Mouse (Mus musculus) liver, adult (tissue): ENCODE results near the gene Ptp4a2.

Source experiments
- GATA4 ChIP-seq: IDR thresholded peaks from 2 replicates; pipeline ENCODE4 v1.6.1; 2014; ENCODE audit warnings: mild to moderate bottlenecking, low read length; ENCODE audit not compliant: insufficient replicate concordance

Ptp4a2 gene

DNA sequence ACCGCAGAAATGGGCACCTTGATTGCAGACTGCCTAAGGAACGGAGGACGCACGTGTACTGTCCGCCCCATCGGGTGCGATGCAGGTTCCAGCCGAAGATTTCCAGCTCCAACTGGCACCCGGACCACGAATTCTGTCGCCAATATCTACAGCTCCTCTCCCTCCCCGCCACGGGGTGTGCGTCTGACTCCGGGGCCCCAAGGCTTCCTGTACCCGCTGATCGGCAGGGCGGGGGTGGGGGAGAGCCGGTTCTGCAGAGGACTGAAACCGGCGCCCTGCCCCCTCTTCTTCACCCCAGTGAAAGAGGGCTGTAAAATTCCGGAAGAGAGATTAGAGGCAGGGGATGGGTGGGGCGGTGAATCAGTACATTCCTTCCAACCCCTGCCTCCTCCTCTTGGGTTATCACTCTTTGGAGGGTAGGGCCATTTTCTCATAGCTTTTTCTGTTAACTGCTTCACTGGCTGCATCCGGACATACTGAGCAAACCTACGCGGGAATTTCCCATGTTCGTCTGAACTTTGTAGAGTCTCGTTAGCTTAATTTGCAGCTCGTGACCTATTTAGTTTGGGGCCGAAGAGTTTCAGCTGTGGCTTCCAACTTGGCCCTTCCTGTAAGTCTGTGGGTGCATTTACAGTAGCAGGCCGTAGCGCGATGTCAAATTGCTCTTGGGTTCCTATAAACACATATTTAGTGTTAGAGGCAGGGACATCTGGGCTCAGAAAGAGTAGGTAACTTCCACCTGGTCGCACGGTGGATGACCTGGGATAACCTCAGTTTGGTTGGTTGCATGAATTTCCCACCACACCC lies at the start of gene Ptp4a2:
TSS of gene Ptp4a2 (plus strand) at position 422 of the 807 bp plus-strand sequence.
- peak; percentile 91; the same call in 1 of the 2 replicates for TF ChIP-seq GATA4

DNA sequence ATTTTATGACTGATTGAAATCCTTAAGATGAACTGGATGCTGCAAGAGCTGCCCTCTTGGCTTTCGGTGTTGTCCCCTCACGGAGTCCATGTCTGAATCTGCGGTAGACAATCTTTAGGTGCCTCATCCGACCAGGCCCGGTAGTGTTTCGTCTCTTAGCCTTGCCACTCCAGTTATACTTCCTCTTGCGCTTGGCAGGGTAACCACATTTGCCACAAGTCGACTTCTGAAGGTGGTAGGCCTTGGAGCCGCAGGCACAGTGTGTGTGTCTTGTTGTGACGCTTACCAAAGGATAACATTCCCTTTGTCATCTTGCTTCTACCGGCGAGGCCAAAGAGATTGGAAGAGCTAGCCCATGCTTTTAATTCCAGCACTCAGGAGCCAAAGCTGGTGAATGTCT lies 49.4 kb upstream of the Ptp4a2 start:
- no peak for TF ChIP-seq GATA4

DNA sequence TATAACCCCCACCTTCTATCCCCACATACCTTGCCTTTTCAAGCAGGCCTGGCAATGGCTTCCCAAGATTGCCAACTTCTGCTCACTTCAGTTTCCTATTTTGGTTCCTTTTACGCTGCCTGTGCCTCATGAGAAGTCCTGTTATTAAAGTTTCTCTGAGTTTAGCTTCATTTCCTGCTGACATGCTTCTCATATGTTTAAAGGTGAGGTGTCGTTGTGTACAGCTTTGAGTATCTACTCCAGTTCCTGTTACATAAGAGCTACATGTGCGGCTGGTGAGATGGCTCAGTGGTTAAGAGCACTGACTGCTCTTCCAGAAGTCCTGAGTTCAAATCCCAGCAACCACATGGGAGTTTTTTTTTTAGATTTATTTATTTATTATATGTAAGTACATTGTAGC lies 45.7 kb upstream of the Ptp4a2 start:
- TF ChIP-seq GATA4, result no peak

DNA sequence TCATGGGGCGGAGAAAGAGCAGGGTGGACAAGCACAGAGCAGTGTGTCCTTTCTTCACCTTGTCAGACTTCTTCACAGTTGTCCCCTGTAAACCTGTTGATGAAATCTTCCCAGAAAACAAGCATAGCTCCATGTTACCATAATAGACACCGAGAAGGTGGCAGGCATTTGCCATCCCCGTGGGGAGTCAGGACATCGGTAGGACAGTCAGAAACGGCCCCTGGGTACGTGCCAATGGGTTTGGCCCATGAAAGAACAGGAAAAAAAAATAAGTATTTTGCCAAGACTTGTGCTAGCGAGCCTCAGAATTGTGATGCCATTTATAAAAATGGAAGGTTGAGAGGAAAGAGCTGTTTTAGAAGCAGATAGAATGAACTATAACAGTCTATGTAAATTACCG lies 43.2 kb upstream of the Ptp4a2 start:
- no peak for TF ChIP-seq GATA4

DNA sequence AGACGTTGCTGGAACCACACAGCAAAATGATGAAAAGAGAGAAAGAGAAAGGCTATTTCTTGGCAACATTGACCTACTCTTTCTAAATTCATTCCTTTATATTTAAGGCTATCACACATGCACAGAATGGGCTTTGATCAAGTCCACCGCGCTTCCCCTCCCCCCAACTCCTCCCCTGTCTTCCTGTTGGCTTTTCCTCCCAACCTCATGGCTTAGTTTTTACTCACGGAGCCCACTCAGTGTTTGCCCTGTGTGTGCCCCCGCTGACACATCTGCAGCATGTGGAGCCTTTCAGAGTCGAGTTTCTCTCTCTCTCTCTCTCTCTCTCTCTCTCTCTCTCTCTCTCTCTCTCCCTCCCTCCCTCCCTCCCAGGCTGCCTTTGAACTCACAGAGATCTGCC lies 40.4 kb upstream of the Ptp4a2 start:
- no peak for TF ChIP-seq GATA4

DNA sequence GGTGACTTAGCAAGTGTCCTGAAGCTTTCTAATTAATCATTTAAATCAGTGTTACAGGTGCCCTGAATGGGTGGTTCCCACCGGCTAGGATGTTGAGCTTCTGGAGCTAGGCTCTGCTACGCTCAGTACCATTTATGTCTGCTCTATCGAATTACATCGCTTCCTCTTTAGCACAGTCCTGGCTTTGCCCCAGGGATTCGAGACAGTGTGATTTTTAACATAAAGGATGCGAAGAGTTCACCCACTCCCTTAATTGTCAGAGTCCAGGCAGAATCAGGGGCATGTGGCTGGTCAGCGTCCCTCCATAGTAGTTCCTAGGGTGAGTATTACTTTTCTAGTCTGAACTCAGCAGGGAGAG lies 39.7 kb upstream of the Ptp4a2 start:
- TF ChIP-seq GATA4, result no peak

DNA sequence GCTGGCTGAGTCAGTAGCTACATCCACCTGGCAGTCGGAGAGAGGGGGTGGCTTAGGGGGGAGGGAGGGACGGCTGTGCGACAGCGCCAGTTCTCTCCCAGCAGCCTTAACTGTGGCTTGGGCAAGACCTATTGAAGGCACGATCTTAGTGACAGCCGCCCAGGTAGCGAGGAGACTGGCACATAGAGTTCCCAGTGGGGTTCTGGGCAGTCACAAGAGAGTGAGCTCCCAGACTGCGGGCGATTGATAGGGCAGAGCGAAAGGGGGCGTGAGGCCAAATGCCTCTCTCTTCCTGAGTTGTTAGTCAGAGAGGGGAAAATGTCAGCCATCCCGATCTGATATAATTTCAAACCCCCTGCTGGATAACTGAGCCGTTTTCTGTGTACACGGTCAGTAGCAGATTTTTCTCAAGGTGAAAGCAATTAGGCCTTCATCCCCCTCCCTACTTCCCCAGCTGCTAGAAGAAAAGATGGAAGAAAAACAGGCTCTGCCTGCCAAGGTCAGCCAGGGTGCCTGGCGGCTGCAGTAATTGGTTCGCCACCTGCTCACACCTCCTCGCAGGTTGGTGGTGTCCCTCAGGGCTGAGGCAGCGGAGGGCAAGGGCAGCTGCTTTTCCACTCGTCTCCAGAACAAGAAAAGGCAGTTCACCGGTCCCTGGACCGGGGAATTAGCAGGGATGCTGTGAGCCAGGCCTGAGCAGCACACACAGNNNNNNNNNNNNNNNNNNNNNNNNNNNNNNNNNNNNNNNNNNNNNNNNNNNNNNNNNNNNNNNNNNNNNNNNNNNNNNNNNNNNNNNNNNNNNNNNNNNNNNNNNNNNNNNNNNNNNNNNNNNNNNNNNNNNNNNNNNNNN lies 39.1 kb upstream of the Ptp4a2 start:
- TF ChIP-seq GATA4, result no peak

DNA sequence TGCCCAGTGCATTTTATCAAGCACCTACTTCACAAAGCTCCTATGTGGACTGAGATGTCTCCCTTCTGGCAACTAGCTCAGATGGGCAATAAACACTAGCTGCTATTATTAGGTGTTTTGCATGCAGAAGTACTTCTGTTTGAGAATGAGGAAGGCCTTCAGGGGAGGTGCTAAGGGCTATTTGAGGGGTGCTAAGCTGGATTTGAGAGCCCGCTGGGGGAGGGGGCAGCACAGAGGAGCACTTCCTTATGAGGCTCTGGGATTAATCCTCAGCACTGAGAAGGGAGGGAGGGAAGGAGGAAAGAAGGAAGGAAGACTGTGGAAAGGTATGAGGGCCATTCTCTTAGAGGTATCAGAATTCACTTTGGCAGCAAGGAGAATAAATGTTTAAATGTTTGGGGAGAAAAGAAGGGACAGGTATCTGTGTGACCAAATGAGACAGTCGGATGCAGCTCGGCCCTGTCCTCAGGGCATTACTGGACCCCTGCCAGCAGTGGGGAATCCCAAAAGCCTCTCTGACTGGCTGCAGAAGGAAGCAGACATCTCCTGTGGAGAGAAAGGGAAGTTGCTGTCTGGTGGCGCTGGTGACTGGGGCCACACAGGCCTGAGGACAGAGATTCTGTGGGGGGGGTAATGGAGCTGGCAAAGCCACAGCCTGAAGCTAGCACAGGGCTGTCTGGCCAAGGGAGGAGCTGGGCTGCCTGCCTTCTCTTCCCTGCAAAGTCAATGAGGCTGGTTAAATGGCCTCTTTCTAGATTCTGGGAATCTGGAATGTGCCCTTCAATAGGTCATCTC lies 28.9 kb upstream of the Ptp4a2 start:
- TF ChIP-seq GATA4, result no peak

DNA sequence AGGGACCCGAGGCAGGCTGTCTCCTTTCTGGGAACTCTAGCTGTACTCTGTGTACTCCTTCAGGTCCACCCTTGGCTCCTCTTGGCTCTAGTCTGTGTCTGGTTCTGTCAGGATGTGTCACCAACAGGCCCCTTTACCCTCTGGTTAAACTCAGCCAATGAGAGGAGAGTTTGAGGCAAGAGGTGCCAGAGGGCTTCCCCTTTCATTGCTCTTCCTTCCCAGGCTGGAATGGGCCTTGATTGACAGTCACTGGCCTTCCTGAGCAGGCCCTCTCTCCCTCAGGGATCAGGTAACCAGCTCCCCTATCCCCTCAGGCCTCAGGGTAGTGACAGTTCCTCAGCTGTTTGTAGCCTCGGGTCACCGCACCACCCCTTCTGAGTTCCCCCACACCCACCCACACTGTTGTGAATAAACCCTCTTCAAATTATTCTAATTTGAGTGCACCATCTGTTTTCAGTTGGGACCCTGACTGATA lies 28.1 kb upstream of the Ptp4a2 start:
- TF ChIP-seq GATA4, result no peak

DNA sequence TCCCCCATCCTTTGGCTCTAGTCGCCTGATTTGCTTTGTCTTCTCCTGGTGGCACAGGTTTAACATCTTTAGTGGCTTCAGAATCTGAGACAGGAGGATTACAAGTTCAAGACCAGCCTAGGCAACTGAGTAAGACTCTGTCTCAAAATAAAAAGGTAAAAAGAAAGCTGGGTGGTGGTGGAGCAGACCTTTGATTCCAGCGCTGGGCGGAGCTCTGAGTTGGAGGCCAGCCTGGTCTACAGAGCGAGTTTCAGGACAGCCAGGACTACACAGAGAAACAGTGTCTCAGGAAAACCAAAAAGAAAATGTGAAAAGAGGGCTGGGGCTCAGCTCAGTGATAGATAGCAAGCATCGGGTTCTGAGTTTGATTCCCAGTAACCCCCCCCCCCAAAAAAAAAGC lies 27.5 kb upstream of the Ptp4a2 start:
- TF ChIP-seq GATA4, result no peak

DNA sequence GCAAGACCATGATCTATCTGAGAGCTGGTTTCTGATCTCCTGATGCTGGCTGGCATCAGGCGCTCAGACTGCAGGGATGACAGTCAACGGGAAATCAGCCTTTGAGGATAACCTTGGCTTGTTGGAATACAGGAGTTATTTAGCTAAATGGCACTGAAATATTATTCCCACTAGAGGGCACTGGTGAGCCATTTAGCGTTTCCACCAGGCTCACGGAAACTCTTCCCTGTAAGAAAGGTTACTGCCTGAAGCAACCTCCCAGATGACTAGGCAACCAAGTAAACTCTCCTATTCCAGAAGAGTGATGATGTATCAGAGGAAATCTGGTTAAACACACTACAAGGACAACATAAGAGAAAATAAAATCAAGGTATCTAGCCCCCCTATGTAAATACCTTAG lies 25.8 kb upstream of the Ptp4a2 start:
- TF ChIP-seq GATA4, result no peak

DNA sequence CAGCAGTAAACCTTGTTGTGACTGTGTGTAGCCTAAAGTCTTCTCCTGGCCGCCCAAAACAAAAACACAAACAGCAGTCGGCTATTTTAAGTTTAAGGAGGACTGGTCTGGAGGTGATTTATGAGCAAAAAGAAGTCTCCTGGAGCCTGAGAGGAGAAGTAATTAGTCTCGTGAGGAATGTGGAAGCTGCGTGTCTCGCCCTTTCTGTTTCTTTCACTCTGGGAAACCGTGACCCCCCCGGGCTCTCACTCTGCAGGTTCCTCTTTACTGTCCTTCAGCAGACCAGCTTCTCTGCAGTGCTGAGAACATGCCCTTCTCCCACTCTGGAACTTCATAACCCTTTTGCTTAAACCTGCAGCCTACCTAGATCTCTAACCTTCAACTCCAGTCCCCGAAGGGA lies 22.3 kb upstream of the Ptp4a2 start:
- TF ChIP-seq GATA4, result no peak

DNA sequence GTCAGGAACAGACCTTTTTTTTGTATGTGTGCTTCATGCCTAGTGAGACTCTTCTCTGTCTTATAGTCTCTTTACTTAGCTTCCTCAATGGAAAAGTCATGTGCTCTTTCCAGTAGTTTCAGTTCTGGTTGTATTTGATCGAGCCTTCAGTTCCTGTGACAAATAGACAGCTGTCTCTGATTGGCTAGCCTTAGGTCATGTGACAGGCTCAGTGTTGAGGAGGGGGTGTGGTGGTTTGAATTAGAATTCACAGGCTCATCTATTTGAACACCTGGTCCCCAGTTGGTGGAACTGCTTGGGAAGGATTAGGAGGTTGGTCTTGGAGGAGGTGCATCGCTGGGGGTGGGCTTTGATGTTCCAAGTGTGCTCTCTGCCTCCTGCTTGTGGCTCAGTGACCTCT lies 21.4 kb upstream of the Ptp4a2 start:
- TF ChIP-seq GATA4, result no peak

DNA sequence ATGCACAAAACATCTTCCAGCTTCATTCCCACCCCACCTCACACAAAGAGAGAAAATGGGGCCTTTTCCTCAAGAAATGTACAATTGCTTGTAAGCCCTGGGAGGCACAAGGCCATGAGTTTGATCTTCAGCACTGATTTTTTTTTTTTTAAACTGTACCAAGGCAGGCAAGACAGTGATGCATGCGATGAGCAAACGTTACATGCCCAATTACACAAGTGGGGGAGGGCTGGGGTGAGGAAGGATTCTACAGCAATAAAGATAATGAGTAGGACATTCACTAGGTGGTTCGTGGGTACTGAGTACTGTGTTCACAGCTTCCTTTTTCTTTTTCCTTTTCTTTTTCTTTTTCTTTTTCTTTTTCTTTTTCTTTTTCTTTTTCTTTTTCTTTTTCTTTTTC lies 20.5 kb upstream of the Ptp4a2 start:
- TF ChIP-seq GATA4, result no peak

DNA sequence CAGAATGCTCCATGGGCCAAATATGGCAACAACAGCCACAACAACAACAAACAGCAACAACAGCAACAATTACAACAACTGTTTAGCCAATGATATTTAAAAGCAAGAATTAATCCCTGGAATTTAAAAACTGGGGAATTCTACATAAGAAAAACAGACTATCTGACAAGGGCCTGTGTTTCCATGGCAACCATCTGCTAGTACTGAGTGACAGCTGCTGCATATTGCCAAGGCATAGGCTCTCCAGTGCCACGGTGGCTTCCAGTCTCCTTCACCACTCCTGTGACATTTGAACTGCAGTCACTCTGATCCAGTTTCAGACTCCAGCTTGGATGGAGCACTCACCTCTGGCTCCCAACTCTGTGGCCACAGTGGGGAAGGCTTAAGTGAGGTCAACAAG lies 19.6 kb upstream of the Ptp4a2 start:
- no peak for TF ChIP-seq GATA4
